Mouse (Mus musculus): ENCODE data around the gene Zfp445. TPM values are rescaled to one million over a fixed set of nuclear protein-coding genes. Genes with fewer than 3 reads are reported as not detected.

Zfp445 gene
- polyA plus RNA-seq, 1 experiment from 2014 or later, result 9.4 TPM

- no peaks in the 10 kb centered on the region for H3K4me1 ChIP-seq (ENCODE audit: insufficient read depth)
- TF ChIP-seq EP300 (IDR thresholded peaks at IDR 0.05; ENCODE audit: low read depth), result no peak
- no peak for TF ChIP-seq CTCF (IDR thresholded peaks at IDR 0.05; ENCODE audit: low read depth)
- no peaks in the 10 kb centered on the region for H3K27me3 ChIP-seq (ENCODE audit: insufficient read depth, low read length)
- H3K27ac ChIP-seq (ENCODE audit: low read depth), result no peak within 1 kb of the TSS
- 81% methylated on average over 3 of the region's 3 CpGs for WGBS (ENCODE audit: insufficient replicate concordance)
- ATAC-seq (no peak), DNase-seq (no peak)
- no peak within 1 kb of the TSS for H3K4me2 ChIP-seq (ENCODE audit: low read depth, low read length)
- no peaks in the 10 kb centered on the region for H3K36me3 ChIP-seq (replicated peaks; ENCODE audit: insufficient read depth, low read length)
- H3K4me3 ChIP-seq (ENCODE audit: low read depth, low read length), result no peak within 1 kb of the TSS
- 0 out of 2 replicates have a peak, but pooled peaks cover 2% of the 10 kb centered on the region for H3K9me3 ChIP-seq (ENCODE audit: low read length)
- H3K9ac ChIP-seq (replicated peaks), result no peak within 1 kb of the TSS
These were observed 22.0 kb downstream of the Zfp445 start, which contains the start of gene Gm35549 for GRCm38 (mm10) chr9:122843760-122844159. Gene Gm35549, minus strand, starts transcription at chr9:122844035.

DNA sequence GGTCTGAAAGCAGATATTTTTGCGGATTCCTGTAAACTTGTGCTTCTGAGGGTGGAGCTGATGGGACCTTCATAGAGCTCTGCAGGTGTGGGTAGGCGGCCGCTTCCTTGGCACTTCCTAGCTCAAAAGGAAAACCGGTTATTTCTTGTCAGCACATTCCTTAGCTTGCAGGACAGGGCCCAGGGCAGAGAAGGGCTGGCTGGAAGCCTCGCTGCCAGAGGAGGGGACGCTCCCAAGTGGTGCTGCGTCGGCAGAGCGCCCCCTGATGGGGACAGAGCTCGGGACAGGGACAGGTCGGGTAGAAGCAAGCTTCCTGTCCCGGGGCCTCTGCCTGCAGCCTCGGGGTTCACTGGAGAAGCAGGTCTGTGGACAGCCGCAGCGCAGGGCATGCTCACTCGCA is 28.1 kb downstream of the Zfp445 start:
- Histone ChIP-seq H3K4me3 (ENCODE audit: low read depth, low read length) (no peak overlapping the region), H3K36me3 (replicated peaks; ENCODE audit: insufficient read depth, low read length) (peaks cover 9% of the 10 kb centered on the region; the same call in 1 of the 2 replicates), H3K9ac (replicated peaks) (no peak overlapping the region), H3K4me2 (ENCODE audit: low read depth, low read length) (no peak overlapping the region), H3K9me3 (ENCODE audit: low read length) (no peaks in the 10 kb centered on the region), H3K27ac (ENCODE audit: low read depth) (no peak overlapping the region), H3K4me1 (ENCODE audit: insufficient read depth) (no peaks in the 10 kb centered on the region), H3K27me3 (ENCODE audit: insufficient read depth, low read length) (no peaks in the 10 kb centered on the region)
- ATAC-seq, result no peak
- peak; percentile 32; the same call in 1 of the 2 replicates for TF ChIP-seq CTCF (IDR thresholded peaks at IDR 0.05; ENCODE audit: low read depth)
- TF ChIP-seq EP300 (IDR thresholded peaks at IDR 0.05; ENCODE audit: low read depth), result no peak
- DNase-seq, result peak; percentile 21
- 49% methylated on average over 15 of the region's 16 CpGs for WGBS (ENCODE audit: insufficient replicate concordance)

DNA sequence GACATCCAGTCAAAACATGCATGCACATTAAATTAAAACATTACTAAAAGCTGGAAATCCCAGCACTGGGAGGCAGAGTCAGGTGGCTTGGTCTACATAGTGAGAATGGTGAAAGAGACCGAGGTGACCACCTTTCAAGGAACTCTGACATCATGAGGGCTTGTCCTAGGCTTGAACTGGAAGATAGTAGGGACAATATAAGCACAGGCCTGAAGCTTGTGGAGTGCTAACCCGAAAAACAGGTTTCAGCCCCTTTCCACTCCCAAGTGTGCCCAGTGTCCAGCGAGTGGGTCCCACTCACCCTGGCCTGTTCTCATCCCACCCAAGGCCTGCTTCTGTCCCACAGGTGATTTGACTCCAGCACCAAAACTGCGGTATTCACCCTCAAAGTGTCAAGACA is 28.6 kb downstream of the Zfp445 start:
- Histone ChIP-seq H3K36me3 (replicated peaks; ENCODE audit: insufficient read depth, low read length) (peaks cover 9% of the 10 kb centered on the region; the same call in 1 of the 2 replicates), H3K9me3 (ENCODE audit: low read length) (no peaks in the 10 kb centered on the region), H3K4me2 (ENCODE audit: low read depth, low read length) (no peak overlapping the region), H3K9ac (replicated peaks) (no peak overlapping the region), H3K4me1 (ENCODE audit: insufficient read depth) (no peaks in the 10 kb centered on the region), H3K4me3 (ENCODE audit: low read depth, low read length) (no peak overlapping the region), H3K27ac (ENCODE audit: low read depth) (no peak overlapping the region), H3K27me3 (ENCODE audit: insufficient read depth, low read length) (no peaks in the 10 kb centered on the region)
- WGBS (ENCODE audit: insufficient replicate concordance), result 82% methylated on average over 4 of the region's 4 CpGs
- DNase-seq (no peak), ATAC-seq (no peak)
- TF ChIP-seq EP300 (IDR thresholded peaks at IDR 0.05; ENCODE audit: low read depth), result no peak
- TF ChIP-seq CTCF (IDR thresholded peaks at IDR 0.05; ENCODE audit: low read depth), result no peak

DNA sequence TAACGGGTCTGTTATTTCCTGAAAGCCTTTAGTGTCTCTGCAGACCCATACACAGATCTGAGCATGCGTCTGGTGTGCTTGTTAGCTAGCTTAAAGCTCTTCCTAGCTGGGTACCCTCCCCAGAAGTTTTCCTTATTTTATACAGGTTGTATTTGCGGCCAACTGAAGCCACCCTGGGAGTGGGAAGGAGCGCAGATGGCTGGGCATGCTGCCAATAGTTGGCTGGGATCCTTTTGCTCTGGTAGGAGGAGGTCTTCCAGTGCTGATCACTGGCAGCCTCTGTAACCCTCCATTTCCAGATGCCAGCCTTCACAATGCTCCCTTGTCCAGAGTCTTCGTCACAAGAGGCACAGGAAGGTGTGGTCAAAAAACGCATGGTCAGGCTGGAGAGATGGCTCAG is 29.0 kb downstream of the Zfp445 start:
- no peak for ATAC-seq
- no peaks in the 10 kb centered on the region for H3K4me1 ChIP-seq (ENCODE audit: insufficient read depth)
- TF ChIP-seq CTCF (IDR thresholded peaks at IDR 0.05; ENCODE audit: low read depth) (no peak), EP300 (IDR thresholded peaks at IDR 0.05; ENCODE audit: low read depth) (no peak)
- no peaks in the 10 kb centered on the region for H3K27me3 ChIP-seq (ENCODE audit: insufficient read depth, low read length)
- H3K4me2 ChIP-seq (ENCODE audit: low read depth, low read length), result no peak overlapping the region
- no peaks in the 10 kb centered on the region for H3K9me3 ChIP-seq (ENCODE audit: low read length)
- WGBS (ENCODE audit: insufficient replicate concordance), result 73% methylated on average over 6 of the region's 6 CpGs
- H3K4me3 ChIP-seq (ENCODE audit: low read depth, low read length), result no peak overlapping the region
- no peak overlapping the region for H3K9ac ChIP-seq (replicated peaks)
- H3K27ac ChIP-seq (ENCODE audit: low read depth), result no peak overlapping the region
- no peak for DNase-seq
- peaks cover 9% of the 10 kb centered on the region; the same call in 1 of the 2 replicates for H3K36me3 ChIP-seq (replicated peaks; ENCODE audit: insufficient read depth, low read length)

GRCm38 (mm10) chr9:122836126-122836525 is 29.7 kb downstream of the Zfp445 start:
- Histone ChIP-seq H3K4me3 (ENCODE audit: low read depth, low read length) (no peak overlapping the region), H3K27me3 (ENCODE audit: insufficient read depth, low read length) (no peaks in the 10 kb centered on the region), H3K36me3 (replicated peaks; ENCODE audit: insufficient read depth, low read length) (peaks cover 9% of the 10 kb centered on the region; the same call in 1 of the 2 replicates), H3K9me3 (ENCODE audit: low read length) (no peaks in the 10 kb centered on the region), H3K9ac (replicated peaks) (no peak overlapping the region), H3K27ac (ENCODE audit: low read depth) (no peak overlapping the region), H3K4me2 (ENCODE audit: low read depth, low read length) (no peak overlapping the region), H3K4me1 (ENCODE audit: insufficient read depth) (no peaks in the 10 kb centered on the region)
- no peak for DNase-seq
- TF ChIP-seq EP300 (IDR thresholded peaks at IDR 0.05; ENCODE audit: low read depth) (no peak), CTCF (IDR thresholded peaks at IDR 0.05; ENCODE audit: low read depth) (no peak)
- 78% methylated on average over 9 of the region's 9 CpGs for WGBS (ENCODE audit: insufficient replicate concordance)
- ATAC-seq, result no peak

- 65% methylated on average over 4 of the region's 4 CpGs for WGBS (ENCODE audit: insufficient replicate concordance)
- no peak overlapping the region for H3K9ac ChIP-seq (replicated peaks)
- TF ChIP-seq CTCF (IDR thresholded peaks at IDR 0.05; ENCODE audit: low read depth) (no peak), EP300 (IDR thresholded peaks at IDR 0.05; ENCODE audit: low read depth) (no peak)
- no peak overlapping the region for H3K4me3 ChIP-seq (ENCODE audit: low read depth, low read length)
- peaks cover 14% of the 10 kb centered on the region for H3K36me3 ChIP-seq (replicated peaks; ENCODE audit: insufficient read depth, low read length)
- no peak for DNase-seq
- no peaks in the 10 kb centered on the region for H3K9me3 ChIP-seq (ENCODE audit: low read length)
- no peak overlapping the region for H3K27ac ChIP-seq (ENCODE audit: low read depth)
- no peaks in the 10 kb centered on the region for H3K4me1 ChIP-seq (ENCODE audit: insufficient read depth)
- H3K27me3 ChIP-seq (ENCODE audit: insufficient read depth, low read length), result no peaks in the 10 kb centered on the region
- no peak for ATAC-seq
- H3K4me2 ChIP-seq (ENCODE audit: low read depth, low read length), result no peak overlapping the region
These were observed 35.9 kb downstream of the Zfp445 start for GRCm38 (mm10) chr9:122829826-122830380.
